Mouse (Mus musculus) kidney, embryonic 15.5 days (tissue): Measurements from ENCODE around the gene Pex1. TPM values are rescaled to one million over a fixed set of nuclear protein-coding genes. Genes with fewer than 3 reads are reported as not detected.
"Not testable (repeated sequence)": the region's sequence is repeated elsewhere in the genome, so short reads cannot be mapped to it uniquely, and the experiment has no call there.

ENCODE experiments used
- ATAC-seq: fragments of 200-750 bp; cut with Nextera tagmentation; replicated peaks from 2 replicates; pipeline ENCODE4 v1.8.0; 2017; ENCODE audit warnings: moderate TSS enrichment; ENCODE audit not compliant: low FRiP score
- H3K27ac ChIP-seq: fragments of 300-500 bp; sonication (generic); 2 replicates; pipeline ENCODE4 v1.5.1; 2015; ENCODE audit warnings: mild to moderate bottlenecking, inconsistent platforms
- H3K27me3 ChIP-seq: fragments of 300-500 bp; sonication (generic); 2 replicates; pipeline ENCODE4 v1.6.1; 2015; ENCODE audit warnings: inconsistent platforms
- H3K36me3 ChIP-seq: fragments of 300-500 bp; sonication (generic); 2 replicates; pipeline ENCODE4 v1.6.1; 2015; ENCODE audit warnings: inconsistent platforms
- H3K4me1 ChIP-seq: fragments of 300-500 bp; sonication (generic); 2 replicates; pipeline ENCODE4 v1.6.1; 2015; ENCODE audit warnings: inconsistent platforms
- H3K4me2 ChIP-seq: fragments of 300-500 bp; sonication (generic); 2 replicates; pipeline ENCODE4 v1.6.1; 2015; ENCODE audit warnings: moderate library complexity, mild to moderate bottlenecking, inconsistent platforms
- H3K4me3 ChIP-seq: fragments of 300-500 bp; sonication (generic); replicated peaks from 2 replicates; pipeline ENCODE4 v1.5.1; 2015; ENCODE audit warnings: mild to moderate bottlenecking, inconsistent platforms
- H3K9ac ChIP-seq: fragments of 300-500 bp; sonication (generic); 2 replicates; pipeline ENCODE4 v1.6.1; 2015; ENCODE audit warnings: mild to moderate bottlenecking, inconsistent platforms
- H3K9me3 ChIP-seq: fragments of 300-500 bp; sonication (generic); replicated peaks from 2 replicates; pipeline ENCODE4 v1.6.1; 2016; ENCODE audit warnings: inconsistent platforms
- WGBS: fragments of 180-500 bp; shearing (Covaris S2); methylation state at CpG from one replicate; pipeline ENCODE4 v1.1.7; 2015; ENCODE audit warnings: mixed read lengths; 5-methylcytosine and 5-hydroxymethylcytosine counted together
- polyA plus RNA-seq: library from polyadenylated mRNA; unstranded; fragments of >200 nt; fragmentation: Nextera tagmentation; extraction: Ambion mirVana; gene quantifications from 2 replicates; pipeline ENCODE4 v1.2.1, GENCODE M21; 2015

Pex1 gene
- polyA plus RNA-seq, 1 experiment from 2014 or later = 18.3 TPM

DNA sequence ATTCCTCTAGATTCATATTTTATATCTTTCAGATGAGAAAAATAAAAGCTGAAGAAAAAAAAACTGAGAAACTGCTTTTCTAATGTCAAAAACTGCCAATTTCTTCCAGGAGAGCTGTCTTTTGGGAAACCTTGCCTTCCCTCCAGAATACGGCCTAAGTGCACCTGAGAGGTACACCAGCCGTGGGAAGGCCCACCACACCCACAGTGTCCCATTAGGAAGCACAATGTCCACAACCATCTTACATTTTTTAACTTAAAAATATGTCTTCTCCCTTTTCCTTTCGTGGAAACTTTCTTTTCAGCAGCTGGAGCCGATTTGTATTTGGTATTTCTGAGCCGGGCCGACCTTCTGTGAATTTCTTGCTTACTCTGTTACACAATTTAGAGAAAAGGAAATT lies 50.7 kb downstream of the Pex1 start:
- Histone ChIP-seq H3K9me3 (no peaks in the 10 kb centered on the region), H3K9ac (peak overlapping the region; percentile 85), H3K4me1 (peaks cover 11% of the 10 kb centered on the region), H3K4me2 (peak overlapping the region; percentile 78), H3K36me3 (peaks cover 38% of the 10 kb centered on the region), H3K27ac (peak overlapping the region; percentile 32; the same call in 1 of the 2 replicates), H3K27me3 (no peaks in the 10 kb centered on the region), H3K4me3 (peak overlapping the region; percentile 96)
- WGBS = 23% methylated on average over 6 of the region's 6 CpGs
- no peak for ATAC-seq

DNA sequence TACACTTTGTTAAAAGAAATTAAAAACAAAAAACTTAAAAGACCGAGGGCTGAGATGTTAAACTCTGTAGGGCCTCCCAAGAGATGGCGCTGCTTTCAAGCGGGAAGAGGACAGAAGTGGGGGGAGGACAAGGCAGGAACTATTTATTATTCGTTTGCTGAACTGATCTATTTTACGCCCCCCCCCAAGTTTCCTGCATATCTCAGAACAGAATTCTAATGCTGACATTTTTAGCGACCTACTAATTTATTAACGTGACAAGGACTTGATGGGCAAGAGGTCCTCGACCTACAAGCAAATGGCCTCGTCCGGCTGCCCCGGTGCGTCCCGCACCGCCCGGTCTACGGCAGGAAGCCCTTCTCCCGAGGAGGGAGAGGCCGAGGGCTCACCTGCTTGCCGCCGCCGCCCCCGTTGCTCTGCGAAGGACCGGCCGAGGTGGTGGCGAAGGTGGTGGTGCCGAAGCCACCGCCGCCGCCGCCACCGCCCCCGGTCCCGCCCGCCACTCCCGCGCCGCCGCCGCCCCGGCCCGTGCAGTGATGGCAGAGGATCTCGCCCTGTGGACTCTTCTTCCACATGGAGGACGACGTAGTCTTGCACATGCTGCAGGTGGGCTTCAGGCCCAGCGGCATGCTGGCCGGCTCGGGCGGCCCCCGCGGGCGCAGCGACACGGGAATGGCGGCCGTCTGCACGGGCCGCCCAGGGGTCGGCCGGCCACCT lies 51.3 kb downstream of the Pex1 start:
- Histone ChIP-seq H3K27ac (peak overlapping the region; percentile 96), H3K36me3 (peaks cover 32% of the 10 kb centered on the region), H3K4me2 (peak overlapping the region; percentile 78), H3K9me3 (no peaks in the 10 kb centered on the region), H3K4me1 (peaks cover 11% of the 10 kb centered on the region), H3K9ac (peak overlapping the region; percentile 85), H3K27me3 (no peaks in the 10 kb centered on the region), H3K4me3 (peak overlapping the region; percentile 96)
- WGBS = 0% methylated on average over 60 of the region's 60 CpGs
- peak; percentile 57 for ATAC-seq

DNA sequence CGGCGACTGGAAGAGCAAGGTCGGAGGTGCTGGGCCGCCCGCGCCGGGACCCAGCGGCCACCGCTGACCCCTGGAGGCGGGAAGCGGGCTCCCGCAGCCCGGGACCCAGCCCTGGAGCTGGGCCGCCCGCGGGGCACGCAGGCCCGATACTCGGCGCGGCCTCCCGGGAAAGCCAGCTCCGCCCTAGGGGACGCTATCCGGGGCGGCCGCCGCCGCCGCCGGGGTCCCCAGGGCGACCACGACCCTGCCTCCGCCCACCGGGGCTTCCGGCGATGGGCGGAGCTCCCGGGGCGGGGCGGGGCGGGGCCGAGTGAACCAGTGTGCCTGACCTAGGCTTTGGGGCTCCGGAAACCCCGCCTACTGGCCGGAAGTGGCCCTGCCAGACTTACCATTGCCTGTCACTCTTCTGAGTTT lies 51.8 kb downstream of the Pex1 start:
- peak overlapping the region; percentile 96 for H3K27ac ChIP-seq
- H3K9me3 ChIP-seq = no peaks in the 10 kb centered on the region
- H3K9ac ChIP-seq = peak overlapping the region; percentile 85
- peak overlapping the region; percentile 78 for H3K4me2 ChIP-seq
- H3K36me3 ChIP-seq = peaks cover 26% of the 10 kb centered on the region
- ATAC-seq = peak; percentile 97
- WGBS = under 1% methylated on average over 37 of the region's 46 CpGs
- peak overlapping the region; percentile 96 for H3K4me3 ChIP-seq
- H3K27me3 ChIP-seq = no peaks in the 10 kb centered on the region
- peaks cover 11% of the 10 kb centered on the region for H3K4me1 ChIP-seq

DNA sequence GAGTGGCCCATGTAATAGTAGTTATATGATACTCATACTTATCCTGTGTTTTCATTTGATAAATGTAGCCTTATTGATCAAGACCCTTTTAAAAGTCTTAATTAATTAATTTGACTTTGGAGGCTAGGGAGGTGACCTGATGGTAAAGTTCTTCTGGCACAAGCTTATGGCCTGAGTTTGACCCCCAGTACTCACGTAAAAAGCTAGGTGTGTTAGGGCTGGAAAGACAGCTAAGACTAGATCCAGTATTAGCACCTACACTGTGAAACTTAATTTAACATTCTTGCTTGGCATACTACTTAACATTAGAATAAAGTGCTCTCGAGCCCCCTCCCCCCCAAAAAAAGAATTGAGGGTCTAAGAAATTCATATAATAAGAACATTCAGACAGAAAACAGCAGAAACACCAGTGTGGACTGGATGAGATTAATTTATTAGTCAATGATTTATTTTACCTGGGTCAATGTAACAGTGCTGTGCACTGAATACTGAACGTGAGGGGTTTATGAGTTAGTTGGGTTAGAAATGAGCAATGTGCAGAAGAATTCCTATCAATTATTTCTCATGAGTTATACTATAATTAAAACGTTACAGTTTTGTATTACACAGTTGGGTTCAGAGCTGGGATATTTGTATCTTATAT lies 52.5 kb downstream of the Pex1 start:
- Histone ChIP-seq H3K9ac (no peak overlapping the region), H3K4me3 (no peak overlapping the region), H3K27ac (peak overlapping the region; percentile 39; the same call in 1 of the 2 replicates), H3K4me2 (peak overlapping the region; percentile 78), H3K9me3 (no peaks in the 10 kb centered on the region), H3K36me3 (peaks cover 21% of the 10 kb centered on the region), H3K4me1 (peaks cover 11% of the 10 kb centered on the region), H3K27me3 (no peaks in the 10 kb centered on the region)
- WGBS = 25% methylated on average over 4 of the region's 4 CpGs
- ATAC-seq = peak; percentile 17

DNA sequence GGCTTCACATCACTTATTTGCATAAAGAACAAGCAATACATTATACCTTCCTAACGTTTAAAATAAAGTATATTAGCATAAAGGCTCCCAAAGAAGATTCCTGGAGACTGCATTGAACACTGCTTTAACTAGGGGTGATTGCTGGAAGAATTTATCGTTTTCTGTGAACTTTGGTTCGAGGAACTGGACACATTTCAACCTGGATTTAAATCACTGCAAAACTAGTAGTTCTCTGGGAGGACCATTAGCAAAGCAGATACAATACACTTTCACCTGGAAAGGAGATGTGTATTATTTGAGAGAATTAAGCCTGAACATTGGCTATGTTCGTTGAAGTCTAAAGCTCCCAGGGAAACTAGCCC lies 53.0 kb downstream of the Pex1 start:
- H3K4me3 ChIP-seq = no peak overlapping the region
- no peaks in the 10 kb centered on the region for H3K9me3 ChIP-seq
- 59% methylated on average over 4 of the region's 4 CpGs for WGBS
- H3K4me1 ChIP-seq = peaks cover 11% of the 10 kb centered on the region
- no peak overlapping the region for H3K4me2 ChIP-seq
- no peaks in the 10 kb centered on the region for H3K27me3 ChIP-seq
- H3K36me3 ChIP-seq = peaks cover 18% of the 10 kb centered on the region
- H3K9ac ChIP-seq = no peak overlapping the region
- no peak overlapping the region for H3K27ac ChIP-seq
- no peak for ATAC-seq

DNA sequence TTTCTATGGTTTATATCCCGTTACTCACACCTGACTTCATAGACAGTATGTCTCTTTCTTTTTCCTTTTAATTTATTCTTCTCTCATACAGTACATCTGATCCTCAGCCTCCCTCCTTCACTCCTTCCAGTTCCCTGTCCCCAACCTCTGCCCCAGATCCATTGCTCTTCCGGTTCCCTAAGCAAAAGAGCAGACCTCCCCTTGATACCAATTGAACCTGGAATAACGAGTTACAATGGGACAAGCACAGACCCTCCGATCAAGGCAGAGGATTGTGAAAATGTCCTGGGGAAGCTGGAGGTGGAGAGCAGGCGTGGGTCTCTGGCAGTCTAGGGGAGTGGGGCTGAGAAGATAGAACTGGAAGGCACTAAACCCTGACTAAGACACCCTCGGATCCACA lies 55.0 kb downstream of the Pex1 start, which contains the start of gene Tmbim7:
Tmbim7 (plus strand) TSS at position 301 of the 400 bp plus-strand sequence.
- no peak for ATAC-seq
- Histone ChIP-seq H3K4me1 (peaks cover 6% of the 10 kb centered on the region), H3K36me3 (no peaks in the 10 kb centered on the region), H3K9me3 (no peaks in the 10 kb centered on the region), H3K4me2 (no peak within 1 kb of the TSS), H3K9ac (no peak within 1 kb of the TSS), H3K27me3 (no peaks in the 10 kb centered on the region), H3K4me3 (no peak within 1 kb of the TSS), H3K27ac (no peak within 1 kb of the TSS)
- 83% methylated on average over 6 of the region's 6 CpGs for WGBS

DNA sequence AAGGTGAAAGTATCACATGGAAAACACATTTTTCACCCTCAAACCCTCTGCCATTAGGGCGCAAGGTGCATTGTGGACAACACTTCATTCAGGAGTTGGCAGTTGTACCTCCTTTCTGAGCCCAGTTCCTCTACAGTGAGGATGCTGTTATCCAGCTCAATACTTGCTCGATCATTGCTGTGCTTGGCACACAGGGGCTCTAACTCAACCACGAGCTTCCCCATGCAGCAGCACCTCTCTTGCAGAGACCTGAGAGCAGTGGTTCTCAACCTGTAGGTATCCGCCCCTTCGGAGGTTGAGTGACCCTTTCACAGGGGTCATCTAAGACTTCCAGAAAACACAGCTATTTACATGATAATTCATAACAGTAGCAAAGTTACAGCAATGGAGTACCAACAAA lies 55.8 kb downstream of the Pex1 start:
- no peaks in the 10 kb centered on the region for H3K36me3 ChIP-seq

DNA sequence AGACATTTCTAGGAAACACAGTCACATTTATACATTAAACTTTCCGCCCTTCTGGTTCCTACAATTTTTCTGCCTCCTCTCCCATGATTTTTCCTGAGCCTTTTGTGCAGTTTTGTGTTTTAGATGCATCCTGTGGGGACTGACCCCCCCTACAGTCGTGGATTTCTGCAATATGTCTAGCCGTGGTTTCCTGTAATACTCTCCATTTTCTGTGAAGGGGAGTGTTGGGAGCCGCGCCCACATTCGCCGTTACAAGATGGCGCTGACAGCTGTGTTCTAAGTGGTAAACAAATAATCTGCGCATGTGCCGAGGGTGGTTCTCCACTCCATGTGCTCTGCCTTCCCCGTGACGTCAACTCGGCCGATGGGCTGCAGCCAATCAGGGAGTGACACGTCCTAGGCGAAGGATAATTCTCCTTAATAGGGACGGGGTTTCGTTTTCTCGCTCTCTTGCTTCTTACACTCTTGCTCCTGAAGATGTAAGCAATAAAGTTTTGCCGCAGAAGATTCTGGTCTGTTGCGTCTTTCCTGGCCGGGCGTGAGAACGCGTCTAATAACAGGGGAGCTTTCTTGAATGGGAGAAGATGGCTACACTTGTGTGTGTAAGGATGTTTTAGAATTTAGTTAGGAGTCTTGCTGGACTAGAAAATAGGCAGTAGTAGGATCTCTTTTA lies 57.2 kb downstream of the Pex1 start:
- H3K4me2 ChIP-seq, H3K4me1 ChIP-seq, ATAC-seq, H3K9ac ChIP-seq, H3K9me3 ChIP-seq, H3K4me3 ChIP-seq, H3K27me3 ChIP-seq, H3K27ac ChIP-seq, H3K36me3 ChIP-seq: not testable (repeated sequence)
- WGBS = 89% methylated on average over 19 of the region's 25 CpGs

More for the DNA sequence above, 55.8 kb downstream of the Pex1 start:
- no peak for ATAC-seq
- Histone ChIP-seq H3K9me3 (no peaks in the 10 kb centered on the region), H3K27ac (no peak overlapping the region), H3K4me3 (no peak overlapping the region), H3K4me1 (peaks cover under 1% of the 10 kb centered on the region), H3K4me2 (no peak overlapping the region), H3K9ac (no peak overlapping the region), H3K27me3 (no peaks in the 10 kb centered on the region)
- 91% methylated on average over 5 of the region's 5 CpGs for WGBS

DNA sequence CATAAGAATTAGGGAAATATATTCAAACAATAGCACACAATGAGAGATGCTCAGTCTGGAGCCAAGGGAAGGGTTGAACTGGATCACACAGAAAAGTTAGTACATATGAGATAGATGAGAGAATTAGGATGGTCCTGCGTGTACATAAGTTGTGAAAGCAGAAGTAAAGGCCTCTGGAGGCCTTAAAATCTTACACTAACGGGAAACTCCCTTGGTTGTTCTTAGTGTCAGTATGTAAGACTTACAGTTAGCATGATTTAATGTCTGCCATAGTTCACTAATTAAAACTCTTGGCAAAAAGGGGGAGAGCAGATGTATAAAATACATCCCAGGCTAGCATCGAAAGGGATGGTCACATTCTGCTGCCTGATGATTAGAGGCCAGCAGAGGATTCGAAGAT lies 57.9 kb downstream of the Pex1 start:
- H3K4me2 ChIP-seq = no peak overlapping the region
- no peak for ATAC-seq
- no peak overlapping the region for H3K27ac ChIP-seq
- H3K36me3 ChIP-seq = no peaks in the 10 kb centered on the region
- no peaks in the 10 kb centered on the region for H3K27me3 ChIP-seq
- WGBS = 84% methylated on average over 4 of the region's 4 CpGs
- H3K4me3 ChIP-seq = no peak overlapping the region
- no peaks in the 10 kb centered on the region for H3K9me3 ChIP-seq
- no peak overlapping the region for H3K9ac ChIP-seq
- no peaks in the 10 kb centered on the region for H3K4me1 ChIP-seq

DNA sequence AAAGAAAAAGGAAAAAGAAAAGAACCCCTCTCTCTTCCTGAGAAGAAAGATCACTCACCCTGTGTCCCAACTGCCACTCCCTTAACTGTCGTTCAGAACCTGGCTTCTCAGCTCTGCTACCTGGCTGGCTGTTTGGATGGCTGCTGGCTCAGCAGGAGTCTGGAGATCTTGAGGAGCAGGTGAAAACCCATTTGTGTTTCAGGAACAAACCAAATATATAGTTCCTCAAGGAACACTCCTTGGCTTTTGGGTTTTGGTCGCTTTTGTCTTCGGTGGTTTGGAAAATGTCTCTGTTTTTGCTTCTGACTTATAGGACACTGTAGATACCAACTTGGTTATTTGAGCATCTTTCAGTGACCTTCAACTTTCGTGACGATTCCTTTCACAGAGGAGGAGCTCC lies 61.2 kb downstream of the Pex1 start, which contains the start of gene Gatad1:
Gatad1 (minus strand) TSS at position 101 of the 400 bp plus-strand sequence.
- no peak within 1 kb of the TSS for H3K4me2 ChIP-seq
- H3K9me3 ChIP-seq = no peaks in the 10 kb centered on the region
- H3K4me1 ChIP-seq = no peaks in the 10 kb centered on the region
- no peaks in the 10 kb centered on the region for H3K36me3 ChIP-seq
- no peak for ATAC-seq
- no peak within 1 kb of the TSS for H3K27ac ChIP-seq
- 76% methylated on average over 5 of the region's 5 CpGs for WGBS
- H3K4me3 ChIP-seq = no peak within 1 kb of the TSS
- no peaks in the 10 kb centered on the region for H3K27me3 ChIP-seq
- H3K9ac ChIP-seq = no peak within 1 kb of the TSS

DNA sequence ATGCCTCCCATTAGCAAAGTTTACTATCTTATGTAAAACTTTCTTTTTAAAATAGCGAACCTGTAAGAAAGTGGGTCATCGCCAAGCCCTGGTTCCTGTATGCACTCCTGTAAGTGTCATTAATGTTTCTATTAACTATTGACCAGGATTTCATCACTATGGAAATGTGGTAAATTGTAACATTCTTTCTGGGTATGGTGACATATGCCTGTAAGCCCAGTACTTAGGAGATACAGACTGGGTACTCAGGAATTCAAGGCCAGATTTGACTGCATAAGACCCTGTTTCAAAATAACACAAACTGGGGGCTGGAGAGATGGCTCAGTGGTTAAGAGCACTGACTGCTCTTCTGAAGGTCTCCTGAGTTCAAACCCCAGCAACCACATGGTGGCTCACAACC lies 69.4 kb downstream of the Pex1 start:
- H3K4me2 ChIP-seq = no peak overlapping the region
- H3K9me3 ChIP-seq = no peaks in the 10 kb centered on the region
- H3K9ac ChIP-seq = no peak overlapping the region
- no peak overlapping the region for H3K27ac ChIP-seq
- no peaks in the 10 kb centered on the region for H3K27me3 ChIP-seq
- H3K4me3 ChIP-seq = no peak overlapping the region
- WGBS = 93% methylated on average over 2 of the region's 2 CpGs
- H3K36me3 ChIP-seq = no peaks in the 10 kb centered on the region
- no peak for ATAC-seq
- no peaks in the 10 kb centered on the region for H3K4me1 ChIP-seq

DNA sequence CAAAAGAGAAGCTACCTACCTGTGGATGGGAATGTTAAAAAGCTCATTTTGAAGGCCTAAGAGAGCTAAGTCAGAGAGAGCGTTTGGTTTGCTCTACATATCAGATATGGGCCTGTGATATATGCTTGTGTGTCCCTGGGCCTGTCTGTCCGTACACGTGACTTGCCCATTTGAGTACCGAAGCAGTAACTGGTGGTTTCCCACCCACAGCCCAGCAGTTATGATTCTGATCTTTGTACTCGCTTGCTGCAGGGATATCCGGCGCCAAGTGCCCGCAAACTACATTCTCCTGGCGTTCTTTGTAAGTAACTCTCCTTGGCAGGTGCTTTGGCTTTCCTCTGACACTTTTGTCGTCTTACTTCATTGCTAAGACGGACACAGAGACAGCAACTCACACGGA lies 70.7 kb downstream of the Pex1 start:
- WGBS = 90% methylated on average over 12 of the region's 12 CpGs
- no peak overlapping the region for H3K4me3 ChIP-seq

More for the DNA sequence above, 70.7 kb downstream of the Pex1 start:
- H3K4me2 ChIP-seq = no peak overlapping the region
- no peaks in the 10 kb centered on the region for H3K27me3 ChIP-seq
- ATAC-seq = no peak
- H3K36me3 ChIP-seq = no peaks in the 10 kb centered on the region
- no peaks in the 10 kb centered on the region for H3K9me3 ChIP-seq
- no peaks in the 10 kb centered on the region for H3K4me1 ChIP-seq
- H3K27ac ChIP-seq = no peak overlapping the region
- no peak overlapping the region for H3K9ac ChIP-seq
